Comparison of ENCODE assay signal across 9 mouse cellular contexts in the genomic region with DNA sequence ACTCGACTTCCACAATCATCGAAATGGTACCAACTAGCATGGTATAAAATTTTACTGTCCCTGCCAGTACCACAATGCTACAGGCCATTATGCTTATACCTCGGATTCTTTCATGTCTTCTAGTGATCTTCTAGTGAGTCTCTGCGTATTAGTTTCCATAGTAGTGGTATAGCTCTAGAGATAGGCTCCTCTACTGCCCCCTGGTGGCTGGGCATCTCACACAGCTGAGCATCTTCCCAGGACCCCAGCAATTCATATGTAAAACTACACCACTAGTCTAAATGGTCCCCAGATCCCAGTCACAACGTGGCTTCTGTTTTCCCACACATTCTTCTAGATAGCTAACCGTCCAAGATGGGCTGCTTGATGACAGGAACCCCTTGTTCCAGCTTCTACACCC. TPM values are rescaled to one million over a fixed set of nuclear protein-coding genes. Genes with fewer than 3 reads are reported as not detected.
DNase-seq lines count a peak whose midpoint lies in the region; ATAC-seq and TF ChIP-seq lines count a peak whose summit lies in the region.
"Had no signal": no experiment of that assay in that cellular context is flagged by ENCODE, and none has a peak within 500 bp of the region (broad histone marks: within the 10 kb centered on the region; RNA-seq: fewer than 3 reads in every experiment).

No protein-coding gene starts in this region.

- H3K4me2 ChIP-seq in heart, embryonic 11.5 days = no peak overlapping the region; the same call in 1 of the 2 replicates
- no peak overlapping the region for H3K4me2 ChIP-seq in midbrain, postnatal 0 days (ENCODE audit: low read depth, low read length, poor library complexity, severe bottlenecking)
- H3K4me2 ChIP-seq: limb, embryonic 13.5 days had no signal

- H3K9ac ChIP-seq in heart, adult 2 months (ENCODE audit: low read depth, low read length) = no peak overlapping the region
- H3K9ac ChIP-seq in heart, embryonic 11.5 days (ENCODE audit: low read depth, low read length) = no peak overlapping the region
- H3K9ac ChIP-seq in midbrain, postnatal 0 days (replicated peaks; ENCODE audit: low read length, poor library complexity, severe bottlenecking) = no peak overlapping the region
- H3K9ac ChIP-seq: limb, embryonic 13.5 days had no signal

- no peak overlapping the region for H3K27ac ChIP-seq in heart, adult 2 months
- peak overlapping the region; percentile 55 for H3K27ac ChIP-seq in heart, embryonic 11.5 days (ENCODE audit: low read depth, low read length)
- peak overlapping the region; percentile 7 for H3K27ac ChIP-seq in midbrain, postnatal 0 days (ENCODE audit: low read depth, low read length)
- H3K27ac ChIP-seq: limb, embryonic 13.5 days had no signal

- WGBS in heart, adult 2 months = 75% methylated on average over 6 of the region's 6 CpGs
- 64% methylated on average over 6 of the region's 6 CpGs for WGBS in heart, embryonic 11.5 days (ENCODE audit: insufficient replicate concordance)
- WGBS in midbrain, postnatal 0 days = 71% methylated on average over 6 of the region's 6 CpGs

- no peaks in the 10 kb centered on the region for H3K79me2 ChIP-seq in heart, adult 2 months (replicated peaks; ENCODE audit: control insufficient read depth, insufficient read depth, low read length)

- no peaks in the 10 kb centered on the region for H3K36me3 ChIP-seq in heart, adult 2 months (ENCODE audit: control insufficient read depth, insufficient read depth, low read length)
- H3K36me3 ChIP-seq in E14TG2a.4 (ENCODE audit: insufficient read depth, low read length) = no peaks in the 10 kb centered on the region
- H3K36me3 ChIP-seq in heart, embryonic 11.5 days (ENCODE audit: control insufficient read depth, insufficient read depth, low read length) = no peaks in the 10 kb centered on the region
- no peaks in the 10 kb centered on the region for H3K36me3 ChIP-seq in midbrain, postnatal 0 days (ENCODE audit: insufficient read depth, low read length)
- H3K36me3 ChIP-seq: limb, embryonic 13.5 days had no signal

- no peak for ATAC-seq in heart, embryonic 11.5 days (replicated peaks; ENCODE audit: insufficient number of reproducible peaks, low FRiP score, low TSS enrichment)
- no peak for ATAC-seq in midbrain, postnatal 0 days (ENCODE audit: low FRiP score)

- intact Hi-C loops in heart, adult 2 months (cut with DNase I) = no loop called here

- peak; percentile 38 to 67 for DNase-seq in heart, adult 2 months
- no peak for DNase-seq in heart, adult 11 months
- peak; percentile 17 for DNase-seq in c-Kit-positive CD71-positive TER-119-negative erythroid progenitor cells, embryonic 14.5 days (ENCODE audit: low read depth)
- peak; percentile 74 to 75 for DNase-seq in kidney, postnatal 4 days
- peak; percentile 56 for DNase-seq in midbrain, postnatal 0 days (ENCODE audit: low spot score)
- DNase-seq in thymus, postnatal 14 days = peak; percentile 81

- H3K9me3 ChIP-seq in E14TG2a.4 (ENCODE audit: low read length) = no peaks in the 10 kb centered on the region
- no peaks in the 10 kb centered on the region for H3K9me3 ChIP-seq in heart, embryonic 11.5 days (replicated peaks; ENCODE audit: control insufficient read depth, low read length)
- no peaks in the 10 kb centered on the region for H3K9me3 ChIP-seq in midbrain, postnatal 0 days (ENCODE audit: low read length)
- H3K9me3 ChIP-seq: limb, embryonic 13.5 days had no signal

- TF ChIP-seq POLR2A in heart, adult 2 months (IDR thresholded peaks at IDR 0.05; ENCODE audit: insufficient read depth, low read depth, low read length) = no peak

- no peak for TF ChIP-seq EP300 in heart, adult 2 months (IDR thresholded peaks at IDR 0.05; ENCODE audit: insufficient read depth, low read depth, low read length)

- no peak overlapping the region for H3K4me3 ChIP-seq in heart, adult 2 months
- H3K4me3 ChIP-seq in E14TG2a.4 (replicated peaks; ENCODE audit: low read length) = no peak overlapping the region
- no peak overlapping the region for H3K4me3 ChIP-seq in heart, embryonic 11.5 days (ENCODE audit: low read depth, low read length)
- H3K4me3 ChIP-seq in midbrain, postnatal 0 days (ENCODE audit: low read depth, low read length) = no peak overlapping the region
- H3K4me3 ChIP-seq: limb, embryonic 13.5 days had no signal

- no peaks in the 10 kb centered on the region for H3K27me3 ChIP-seq in heart, adult 2 months (ENCODE audit: control insufficient read depth, insufficient read depth, low read length)
- H3K27me3 ChIP-seq in E14TG2a.4 (ENCODE audit: insufficient read depth, low read length) = no peaks in the 10 kb centered on the region
- no peaks in the 10 kb centered on the region for H3K27me3 ChIP-seq in heart, embryonic 11.5 days (ENCODE audit: control insufficient read depth, insufficient read depth, low read length)
- no peaks in the 10 kb centered on the region for H3K27me3 ChIP-seq in midbrain, postnatal 0 days (ENCODE audit: insufficient read depth, low read length)
- H3K27me3 ChIP-seq: limb, embryonic 13.5 days had no signal

- peak; percentile 81 for TF ChIP-seq CTCF in heart, adult 2 months (IDR thresholded peaks at IDR 0.05)
- TF ChIP-seq CTCF in E14TG2a.4 (conservative IDR thresholded peaks at IDR 0.05; ENCODE audit: low read length) = peak; percentile 69
- TF ChIP-seq CTCF in midbrain, postnatal 0 days (IDR thresholded peaks at IDR 0.05) = peak; percentile 65

- H3K4me1 ChIP-seq in heart, adult 2 months (ENCODE audit: control insufficient read depth, insufficient read depth, low read length) = peaks cover 4% of the 10 kb centered on the region; the same call in 1 of the 2 replicates
- peaks cover 8% of the 10 kb centered on the region for H3K4me1 ChIP-seq in E14TG2a.4 (replicated peaks; ENCODE audit: low read depth, low read length)
- peaks cover 24% of the 10 kb centered on the region for H3K4me1 ChIP-seq in heart, embryonic 11.5 days (ENCODE audit: control insufficient read depth, insufficient read depth, low read length)
- no peaks in the 10 kb centered on the region for H3K4me1 ChIP-seq in midbrain, postnatal 0 days (ENCODE audit: insufficient read depth, low read length)

RNA-seq across cellular contexts. Expression of a gene that starts 59.6 kb away (rescaled TPM):
- not detected for total RNA-seq in heart, adult 2 months (2021)
- 0.12 TPM in 2 replicates for polyA plus RNA-seq in heart, adult 2 months (2012; rRNA removed)
- polyA plus RNA-seq in heart, embryonic 11.5 days (2014; fragmentation: Nextera tagmentation; extraction: Ambion mirVana) = 0.08 and 0.23 TPM in 2 replicates
- total RNA-seq in midbrain, postnatal 0 days (2014; rRNA removed) = 4.7 and 6.9 TPM in 2 replicates
- 2.9 and 3.1 TPM in 2 replicates for polyA plus RNA-seq in midbrain, postnatal 0 days (2015; fragmentation: Nextera tagmentation; extraction: Ambion mirVana)
